Mouse (Mus musculus) spleen, adult 2 months (tissue): Measurements from ENCODE around the gene Zfp423.

Experiments
- CTCF ChIP-seq: fragments of 200-500 bp; IDR thresholded peaks from 2 replicates; pipeline ENCODE4 v1.5.1; 2011; ENCODE audit warnings: mild to moderate bottlenecking, inconsistent platforms; ENCODE audit not compliant: insufficient read depth, insufficient read length, insufficient replicate concordance; ENCODE audit errors: extremely low read depth
- POLR2A ChIP-seq: fragments of 200-500 bp; IDR thresholded peaks from 2 replicates; pipeline ENCODE4 v1.6.1; 2011; ENCODE audit warnings: low read depth, low read length, inconsistent platforms

DNA sequence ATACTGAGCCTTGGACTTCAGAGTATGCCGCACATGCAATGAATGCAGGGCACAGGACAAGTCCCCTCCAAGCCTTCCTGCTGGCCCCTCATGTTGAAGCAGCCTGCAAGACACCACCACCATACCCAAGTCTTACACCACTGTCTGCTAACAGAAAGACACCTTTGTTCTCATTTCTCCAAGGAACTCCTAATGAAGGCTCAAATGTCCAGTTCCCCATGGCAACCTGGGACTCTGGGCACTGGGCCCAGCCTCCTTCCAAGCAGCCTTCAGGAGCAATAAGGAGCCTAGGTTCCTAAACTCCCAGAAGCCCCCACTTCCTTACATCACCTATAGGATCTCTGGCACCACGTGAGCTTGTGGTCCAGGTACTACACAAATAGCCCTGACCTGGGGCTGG is 137.7 kb downstream of the Zfp423 start:
- no peak for TF ChIP-seq POLR2A
- no peak for TF ChIP-seq CTCF
